Mouse (Mus musculus) kidney, adult 2 months (tissue): Measurements from ENCODE around the gene Pigb. TPM values are rescaled to one million over a fixed set of nuclear protein-coding genes. Genes with fewer than 3 reads are reported as not detected.

Experiments
- DNase-seq: peaks from one replicate; pipeline ENCODE4 v3.0.0; 2021
- H3K27ac ChIP-seq: fragments of 200-500 bp; 2 replicates; pipeline ENCODE4 v1.5.1; 2012; ENCODE audit warnings: low read depth, low read length, control low read depth, inconsistent platforms; ENCODE audit not compliant: insufficient read depth
- H3K27me3 ChIP-seq: fragments of 200-500 bp; replicated peaks from 2 replicates; pipeline ENCODE4 v1.6.1; 2012; ENCODE audit warnings: mild to moderate bottlenecking, moderate library complexity, low read length, inconsistent platforms; ENCODE audit not compliant: control insufficient read depth, insufficient read depth
- H3K36me3 ChIP-seq: fragments of 200-500 bp; 2 replicates; pipeline ENCODE4 v1.6.1; 2012; ENCODE audit warnings: mild to moderate bottlenecking, moderate library complexity, low read length, inconsistent platforms; ENCODE audit not compliant: control insufficient read depth, insufficient read depth
- H3K4me1 ChIP-seq: fragments of 200-500 bp; 2 replicates; pipeline ENCODE4 v1.6.1; 2011; ENCODE audit warnings: low read length; ENCODE audit not compliant: control insufficient read depth, insufficient read depth
- H3K4me3 ChIP-seq: fragments of 200-500 bp; 2 replicates; pipeline ENCODE4 v1.5.1; 2011; ENCODE audit warnings: mild to moderate bottlenecking, low read depth, low read length, control low read depth; ENCODE audit not compliant: insufficient read depth
- CTCF ChIP-seq: fragments of 200-500 bp; conservative IDR thresholded peaks from 2 replicates; pipeline ENCODE4 v1.5.1; 2011; ENCODE audit warnings: low read depth, mild to moderate bottlenecking, control low read depth, low read length, moderate library complexity, mixed read lengths; ENCODE audit not compliant: insufficient read depth, insufficient read length
- POLR2A ChIP-seq: fragments of 200-500 bp; IDR thresholded peaks from one replicate; pipeline ENCODE4 v1.6.1; 2011; ENCODE audit warnings: low read depth, low read length, control low read depth
- WGBS: fragments of 180-500 bp; shearing (Covaris S2); methylation state at CpG from one replicate; pipeline ENCODE4 v1.1.7; 2018; 5-methylcytosine and 5-hydroxymethylcytosine counted together
- polyA plus RNA-seq: library from polyadenylated mRNA; depleted of rRNA; stranded (reverse); fragments of >200 nt; gene quantifications from 2 replicates; pipeline ENCODE4 v1.2.3, GENCODE M21; 2012

Pigb gene
- polyA plus RNA-seq, 1 experiment = 10.7 TPM

DNA sequence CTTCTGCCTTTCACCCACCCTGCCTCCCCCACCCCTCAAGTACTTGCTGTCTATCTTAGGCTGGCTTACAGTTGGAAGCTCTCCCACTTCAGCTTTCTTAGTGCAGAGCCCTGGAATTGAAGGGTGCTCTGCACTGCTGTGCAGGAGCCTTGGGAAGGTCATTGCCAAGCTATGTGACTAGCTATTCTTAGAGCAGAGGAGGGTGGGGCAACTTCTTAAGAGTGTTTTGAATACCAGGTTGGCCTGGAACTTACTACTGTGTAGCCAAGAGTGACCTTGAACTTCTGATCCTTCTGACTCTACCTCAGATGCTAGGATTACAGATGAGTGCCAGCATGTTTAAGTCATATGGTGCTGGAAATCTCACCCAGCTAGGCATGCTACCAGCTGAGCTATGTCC is 44.0 kb downstream of the Pigb start:
- no peak for DNase-seq
- Histone ChIP-seq H3K27me3 (no peaks in the 10 kb centered on the region), H3K4me3 (no peak overlapping the region), H3K36me3 (no peaks in the 10 kb centered on the region; the same call in 1 of the 2 replicates), H3K4me1 (peaks cover under 1% of the 10 kb centered on the region; the same call in 1 of the 2 replicates), H3K27ac (no peak overlapping the region)
- TF ChIP-seq CTCF = no peak
- no peak for TF ChIP-seq POLR2A

DNA sequence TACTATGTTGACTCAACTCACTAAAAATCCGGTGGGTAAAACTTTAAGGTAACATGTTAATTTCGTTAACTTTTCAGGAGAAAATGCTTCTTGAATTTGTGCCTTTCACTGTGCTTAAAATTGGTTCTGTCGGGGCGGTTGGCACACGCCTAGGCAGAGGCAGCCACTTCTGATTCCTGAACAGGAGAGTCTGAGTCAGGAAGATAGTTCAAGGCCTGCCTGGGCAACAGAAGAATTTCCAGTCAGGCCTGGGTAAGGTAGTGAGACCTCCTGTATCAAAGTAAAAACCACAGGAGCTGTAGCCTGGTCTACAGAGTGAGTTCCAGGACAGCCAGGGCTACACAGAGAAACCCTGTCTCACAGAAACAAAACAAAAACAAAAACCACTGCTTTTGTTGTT is 47.6 kb downstream of the Pigb start:
- WGBS = 86% methylated on average over 5 of the region's 5 CpGs
- Histone ChIP-seq H3K27ac (no peak overlapping the region), H3K4me1 (peaks cover 16% of the 10 kb centered on the region; the same call in 1 of the 2 replicates), H3K36me3 (no peaks in the 10 kb centered on the region), H3K27me3 (no peaks in the 10 kb centered on the region), H3K4me3 (no peak overlapping the region)
- no peak for DNase-seq
- TF ChIP-seq POLR2A (no peak), CTCF (no peak)

DNA sequence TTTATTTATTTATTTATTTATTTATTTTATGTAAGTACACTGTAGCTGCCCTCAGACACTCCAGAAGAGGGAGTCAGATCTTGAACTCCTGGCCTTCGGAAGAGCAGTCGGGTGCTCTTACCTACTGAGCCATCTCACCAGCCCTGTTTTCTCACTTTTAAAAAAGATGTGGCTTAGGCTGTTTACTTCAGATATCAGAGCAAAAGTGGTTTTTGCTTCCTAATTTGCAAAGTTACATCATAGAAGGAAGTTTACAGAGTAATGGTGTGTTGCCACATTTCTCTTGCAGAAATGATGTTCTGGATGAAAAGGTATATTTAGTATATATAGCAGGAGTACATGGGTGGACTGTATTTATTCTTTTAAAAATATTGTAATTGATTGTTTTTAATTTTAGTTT is 48.8 kb downstream of the Pigb start:
- 95% methylated on average over 2 of the region's 2 CpGs for WGBS
- Histone ChIP-seq H3K4me3 (no peak overlapping the region), H3K27ac (no peak overlapping the region), H3K36me3 (no peaks in the 10 kb centered on the region), H3K27me3 (no peaks in the 10 kb centered on the region), H3K4me1 (peaks cover 21% of the 10 kb centered on the region; the same call in 1 of the 2 replicates)
- no peak for DNase-seq
- no peak for TF ChIP-seq CTCF
- no peak for TF ChIP-seq POLR2A

DNA sequence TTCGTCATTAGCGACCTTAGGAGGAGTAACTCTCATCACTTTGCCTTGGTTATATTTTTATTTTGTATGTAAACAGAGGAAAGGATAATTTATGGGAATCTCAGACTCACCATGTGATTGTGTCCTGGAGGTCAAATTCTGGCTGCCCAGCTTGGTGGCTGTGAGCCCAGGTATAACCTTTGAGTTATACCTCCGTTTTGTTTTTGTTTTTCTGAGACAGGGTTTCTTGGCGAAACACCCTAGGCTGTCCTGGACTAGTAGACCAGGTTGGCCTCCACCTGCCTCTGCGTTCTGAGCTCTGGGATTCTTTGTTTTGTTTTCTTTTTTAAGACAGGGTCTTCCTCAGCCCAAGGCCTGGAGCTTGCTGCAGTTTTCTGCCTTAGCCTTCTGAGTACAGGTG is 51.5 kb downstream of the Pigb start:
- WGBS = 46% methylated on average over 5 of the region's 5 CpGs
- Histone ChIP-seq H3K27ac (no peak overlapping the region), H3K27me3 (no peaks in the 10 kb centered on the region), H3K4me3 (no peak overlapping the region), H3K36me3 (no peaks in the 10 kb centered on the region), H3K4me1 (peaks cover 21% of the 10 kb centered on the region; the same call in 1 of the 2 replicates)
- no peak for TF ChIP-seq CTCF
- peak; percentile 67 for DNase-seq

DNA sequence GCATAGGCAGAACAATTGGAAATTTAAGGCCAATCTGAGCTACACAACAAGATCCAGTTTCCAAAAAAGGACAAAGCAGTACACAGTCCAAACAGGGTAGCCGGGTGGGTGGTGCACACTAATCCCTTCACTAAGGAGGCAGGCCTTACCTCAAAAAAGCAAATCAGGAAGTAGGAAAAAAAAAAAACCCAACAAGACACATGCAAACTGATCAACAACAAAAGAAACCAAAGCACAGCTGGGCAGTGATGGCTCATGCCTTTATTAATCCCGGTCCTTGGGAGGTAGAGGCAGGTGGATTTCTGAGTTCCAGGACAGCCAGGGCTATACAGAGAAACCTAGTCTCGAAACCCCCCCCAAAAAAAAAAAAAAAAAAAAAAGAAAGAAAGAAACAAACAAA is 52.5 kb downstream of the Pigb start:
- Histone ChIP-seq H3K27ac (no peak overlapping the region), H3K4me3 (no peak overlapping the region), H3K4me1 (peaks cover 21% of the 10 kb centered on the region; the same call in 1 of the 2 replicates), H3K36me3 (no peaks in the 10 kb centered on the region), H3K27me3 (no peaks in the 10 kb centered on the region)
- 76% methylated on average over 3 of the region's 3 CpGs for WGBS
- no peak for DNase-seq
- TF ChIP-seq POLR2A (no peak), CTCF (no peak)

DNA sequence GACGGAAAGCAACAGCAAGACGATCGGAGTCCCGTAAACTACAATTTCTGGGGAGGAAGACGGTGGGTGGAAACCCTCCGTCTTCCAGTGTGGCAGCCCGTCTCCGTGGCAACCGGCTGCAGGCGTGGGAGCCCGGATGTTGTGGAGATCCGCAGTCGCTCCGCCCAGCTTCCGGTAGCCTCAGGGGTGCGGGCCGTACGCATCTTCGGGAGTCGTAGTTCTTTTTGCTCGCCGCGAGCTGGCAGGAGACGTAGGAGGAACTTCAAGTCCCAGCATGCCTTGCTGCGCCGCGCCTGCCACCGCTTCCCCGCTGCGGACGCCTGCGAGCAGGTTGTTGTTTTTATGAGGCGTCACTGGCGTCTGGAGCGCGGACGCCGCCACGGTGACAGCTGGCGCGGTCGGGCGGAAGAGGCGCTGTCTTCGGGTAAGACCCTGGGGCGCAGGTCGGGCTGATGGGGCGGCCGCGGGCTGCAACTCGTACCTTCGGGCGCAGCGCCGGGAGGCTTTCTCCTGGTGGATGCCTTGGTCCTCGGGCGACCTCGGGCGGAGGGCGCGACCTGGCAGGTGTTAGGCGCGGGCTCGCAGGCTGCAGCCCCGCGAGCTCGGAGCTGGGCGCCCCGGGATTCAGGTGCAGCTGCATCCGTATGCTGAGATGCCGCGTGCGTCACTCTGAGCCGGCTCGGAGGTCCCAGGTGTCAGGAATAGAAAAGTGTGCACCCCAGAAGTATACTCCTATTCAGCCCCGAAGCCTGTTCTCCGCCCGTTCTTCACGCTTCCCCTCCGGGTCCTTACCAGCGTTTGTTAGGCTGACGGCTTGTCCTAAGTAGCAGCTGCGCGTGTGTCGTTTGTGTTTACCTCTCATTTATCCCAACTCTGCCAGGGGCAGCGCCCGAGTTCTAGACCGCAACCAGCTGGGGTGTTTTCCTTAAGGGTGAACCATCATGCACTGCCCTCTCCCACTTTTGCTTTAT is 54.6 kb downstream of the Pigb start, which contains the start of the genes Ccpg1os and Ccpg1:
Gene Ccpg1os, minus strand, starts transcription at position 133 of the 971 bp plus-strand sequence.
Gene Ccpg1, plus strand, starts transcription at position 180 of the 971 bp plus-strand sequence.
- H3K27ac ChIP-seq = peak within 1 kb of the TSS; percentile 70; the same call in 1 of the 2 replicates
- TF ChIP-seq CTCF = no peak
- under 1% methylated on average over 88 of the region's 88 CpGs for WGBS

DNA sequence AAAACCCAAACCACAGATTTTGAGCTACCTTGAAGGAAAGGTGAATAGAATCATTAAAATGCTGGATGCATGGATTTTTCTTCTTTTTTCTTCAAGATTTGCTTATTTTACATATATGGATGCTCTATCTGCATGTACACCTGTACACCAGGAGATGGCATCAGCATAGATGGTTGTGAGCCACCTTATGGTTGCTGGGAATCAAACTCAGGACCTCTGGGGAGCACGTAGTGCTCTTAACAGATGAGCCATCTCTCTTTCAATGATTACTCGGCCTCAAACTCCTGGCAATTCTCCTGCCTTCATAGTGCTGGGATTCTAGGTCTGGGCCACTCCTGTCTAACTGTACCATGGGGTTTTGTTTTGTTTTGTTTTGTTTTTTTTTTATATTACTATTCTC is 57.1 kb downstream of the Pigb start:
- Histone ChIP-seq H3K27ac (no peak overlapping the region), H3K4me3 (no peak overlapping the region), H3K27me3 (no peaks in the 10 kb centered on the region), H3K36me3 (no peaks in the 10 kb centered on the region), H3K4me1 (peaks cover 6% of the 10 kb centered on the region; the same call in 1 of the 2 replicates)
- TF ChIP-seq POLR2A (no peak), CTCF (no peak)
- DNase-seq = no peak
- WGBS = 66% methylated on average over 2 of the region's 2 CpGs

More for the DNA sequence above, 54.6 kb downstream of the Pigb start, which contains the start of the genes Ccpg1os and Ccpg1:
- DNase-seq = peak; percentile 99
- H3K36me3 ChIP-seq = no peaks in the 10 kb centered on the region
- H3K4me3 ChIP-seq = peak within 1 kb of the TSS; percentile 81
- peaks cover 16% of the 10 kb centered on the region; the same call in 1 of the 2 replicates for H3K4me1 ChIP-seq
- H3K27me3 ChIP-seq = no peaks in the 10 kb centered on the region
